Mouse (Mus musculus): ENCODE data around the gene Bcl10.

- TF ChIP-seq CTCF (conservative IDR thresholded peaks at IDR 0.05; ENCODE audit: low read length): no peak
- TF ChIP-seq NANOG (IDR thresholded peaks at IDR 0.05; ENCODE audit: borderline replicate concordance, low read length): no peak
- TF ChIP-seq POU5F1 (IDR thresholded peaks at IDR 0.05; ENCODE audit: borderline replicate concordance, low read length): no peak
These were observed 52.4 kb downstream of the Bcl10 start for GRCm38 (mm10) chr3:145974986-145975385.
